Mouse (Mus musculus): Measurements from ENCODE around the gene Bcar1.

GRCm38 (mm10) chr8:111735335-111735761 lies 8.3 kb downstream of the Bcar1 start:
- no peak for TF ChIP-seq GATA1 (IDR thresholded peaks at IDR 0.05; ENCODE audit: borderline replicate concordance, low read length)
- TF ChIP-seq FLI1 (IDR thresholded peaks at IDR 0.05; ENCODE audit: low read length), result no peak

Data from megakaryocyte, embryonic 14.5 days (primary cell).